Mouse (Mus musculus) liver, embryonic 14.5 days (tissue): ENCODE measurements around the gene Dtymk. TPM values are rescaled to one million over a fixed set of nuclear protein-coding genes. Genes with fewer than 3 reads are reported as not detected.

Experiments used
- ATAC-seq: fragments of 200-750 bp; cut with Nextera tagmentation; 2 replicates; pipeline ENCODE4 v1.8.0; 2017; ENCODE audit warnings: moderate number of reproducible peaks, mild to moderate bottlenecking, moderate library complexity; ENCODE audit not compliant: insufficient read depth
- DNase-seq, 3 experiments: peaks; one replicate each; pipeline ENCODE4 v3.0.0-alpha.2; 2012 to 2013; ENCODE audit warnings: low read depth in 3 of 3, low spot score in 3 of 3
- H3K27ac ChIP-seq: fragments of 300-500 bp; sonication (generic); 2 replicates; pipeline ENCODE4 v1.5.1; 2014; ENCODE audit warnings: moderate library complexity, mild to moderate bottlenecking, control low read depth, inconsistent platforms
- H3K27me3 ChIP-seq: fragments of 300-500 bp; sonication (generic); 2 replicates; pipeline ENCODE4 v1.6.1; 2014; ENCODE audit warnings: mild to moderate bottlenecking, low read length, moderate library complexity; ENCODE audit not compliant: control insufficient read depth, insufficient read depth
- H3K36me3 ChIP-seq: fragments of 300-500 bp; sonication (generic); replicated peaks from 2 replicates; pipeline ENCODE4 v1.6.1; 2014; ENCODE audit warnings: low read depth; ENCODE audit not compliant: control insufficient read depth, insufficient read depth
- H3K4me1 ChIP-seq, 2 experiments: fragments of 200-500 bp in 1 of 2; fragments of 300-500 bp in 1 of 2; sonication (generic) in 1 of 2; replicated peaks; 2 replicates each; pipeline ENCODE4 v1.6.1; 2012 to 2014; ENCODE audit warnings: antibody characterized with exemption in 1 of 2, inconsistent platforms in 1 of 2, low read length in 1 of 2; ENCODE audit not compliant: control insufficient read depth in 2 of 2, insufficient read depth in 2 of 2
- H3K4me2 ChIP-seq: fragments of 300-500 bp; sonication (generic); 2 replicates; pipeline ENCODE4 v1.6.1; 2014; ENCODE audit warnings: low read depth, mild to moderate bottlenecking, control low read depth, moderate library complexity
- H3K4me3 ChIP-seq, 2 experiments: fragments of 200-500 bp in 1 of 2; fragments of 300-500 bp in 1 of 2; sonication (generic) in 1 of 2; 2 replicates each; pipeline ENCODE4 v1.5.1; 2012 to 2014; ENCODE audit warnings: low read depth in 2 of 2, low read length in 2 of 2, mild to moderate bottlenecking in 2 of 2, control low read depth in 1 of 2, inconsistent platforms in 1 of 2, moderate library complexity in 1 of 2; ENCODE audit not compliant: insufficient read depth in 1 of 2
- H3K9ac ChIP-seq: fragments of 300-500 bp; sonication (generic); replicated peaks from 2 replicates; pipeline ENCODE4 v1.6.1; 2014; ENCODE audit warnings: mild to moderate bottlenecking, control low read depth, moderate library complexity
- H3K9me3 ChIP-seq: fragments of 300-500 bp; sonication (generic); 2 replicates; pipeline ENCODE4 v1.6.1; 2016; ENCODE audit warnings: low read length, mixed read lengths; ENCODE audit not compliant: control insufficient read depth
- CTCF ChIP-seq: IDR thresholded peaks from 2 replicates; pipeline ENCODE4 v1.5.1; 2016; ENCODE audit warnings: antibody characterized with exemption, low read depth, control low read depth
- EP300 ChIP-seq: IDR thresholded peaks from 2 replicates; pipeline ENCODE4 v1.6.1; 2016; ENCODE audit warnings: antibody characterized with exemption, low read depth
- WGBS: fragments of 180-500 bp; shearing (Covaris S2); extraction: QIAGEN DNeasy Blood & Tissue Kit; methylation state at CpG from one replicate; pipeline ENCODE4 v1.1.7; 2014; ENCODE audit not compliant: insufficient replicate concordance; 5-methylcytosine and 5-hydroxymethylcytosine counted together
- polyA plus RNA-seq, 2 experiments: library from polyadenylated mRNA; depleted of rRNA in 1 of 2; stranded (reverse) in 1 of 2; unstranded in 1 of 2; fragments of >200 nt; fragmentation: Nextera tagmentation in 1 of 2; extraction: Ambion mirVana in 1 of 2; gene quantifications; 2 replicates each; pipeline versions ENCODE4 v1.2.1 to v1.2.3; 2012 to 2014

The Dtymk gene
- polyA plus RNA-seq, 2 experiments = 128 to 148 TPM

DNA sequence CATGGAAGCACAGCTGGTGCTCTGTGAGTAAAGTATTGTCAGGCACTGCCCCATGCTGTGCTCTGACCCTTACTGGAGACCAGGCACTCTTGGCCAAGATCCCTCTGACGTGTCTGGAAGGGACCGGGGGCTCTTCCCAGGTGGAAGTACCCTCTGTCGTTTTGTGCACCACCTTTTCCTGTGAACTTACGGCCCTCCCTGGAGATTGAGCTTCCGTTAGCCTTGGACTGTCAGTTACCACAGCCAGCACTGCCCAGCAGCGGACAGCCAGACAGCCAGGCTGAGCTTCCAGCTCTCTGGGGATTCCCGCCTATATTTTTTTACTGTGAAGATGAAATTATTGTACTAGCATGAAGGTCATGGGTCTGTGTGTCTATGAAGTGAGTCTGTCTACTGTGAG, 17.0 kb upstream of the Dtymk start:
- Histone ChIP-seq H3K4me3 (no peak overlapping the region), H3K4me2 (no peak overlapping the region), H3K27me3 (no peaks in the 10 kb centered on the region), H3K4me1 (peaks cover 0 to under 1% of the 10 kb centered on the region in 2 experiments; a peak in 2 of 4 replicates), H3K9ac (no peak overlapping the region), H3K9me3 (no peaks in the 10 kb centered on the region), H3K27ac (no peak overlapping the region), H3K36me3 (peaks cover 48% of the 10 kb centered on the region)
- 81% methylated on average over 7 of the region's 7 CpGs for WGBS
- TF ChIP-seq EP300 = no peak
- no peak for TF ChIP-seq CTCF
- no peak for ATAC-seq
- no peak for DNase-seq

DNA sequence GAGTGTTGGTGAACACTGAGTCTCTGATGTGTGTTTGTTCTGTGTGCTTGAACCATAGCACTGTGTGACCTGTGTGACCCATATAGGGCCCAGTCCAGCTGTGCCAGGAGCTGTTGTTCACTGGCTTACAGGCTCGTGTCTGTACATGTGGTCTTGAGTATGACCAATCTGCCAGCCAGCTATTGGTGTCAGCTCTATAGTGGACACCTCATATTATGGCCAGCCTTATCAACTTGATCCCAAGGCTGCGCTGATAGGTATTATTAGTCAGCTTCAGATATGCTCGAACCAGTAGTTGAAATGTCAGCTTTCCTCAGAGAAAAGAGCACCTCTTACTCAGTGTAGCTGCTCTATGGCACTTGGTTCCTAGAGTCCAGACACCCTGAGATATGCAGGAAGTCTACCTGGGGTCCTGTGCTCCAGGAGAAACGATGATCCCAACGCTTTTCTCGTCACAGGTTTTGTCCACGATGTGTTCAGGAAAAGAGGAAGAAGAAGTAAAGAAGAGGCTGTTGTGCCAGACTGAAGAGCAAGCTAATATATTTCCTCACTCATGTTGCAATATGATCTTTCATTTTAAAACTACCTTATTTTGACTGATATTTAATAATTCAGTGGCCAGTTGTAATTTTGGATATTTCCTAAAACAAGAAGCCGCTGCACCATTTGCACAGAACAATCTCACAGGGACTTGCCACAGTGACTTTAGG, 16.2 kb upstream of the Dtymk start:
- peaks cover 56% of the 10 kb centered on the region for H3K36me3 ChIP-seq
- H3K4me1 ChIP-seq = no peaks in the 10 kb centered on the region
- 80% methylated on average over 8 of the region's 8 CpGs for WGBS
- no peak overlapping the region for H3K4me2 ChIP-seq
- no peak for TF ChIP-seq CTCF
- TF ChIP-seq EP300 = no peak
- no peaks in the 10 kb centered on the region for H3K27me3 ChIP-seq
- H3K4me3 ChIP-seq = no peak overlapping the region
- H3K9ac ChIP-seq = no peak overlapping the region
- ATAC-seq = no peak
- no peak for DNase-seq
- no peaks in the 10 kb centered on the region for H3K9me3 ChIP-seq
- H3K27ac ChIP-seq = no peak overlapping the region

DNA sequence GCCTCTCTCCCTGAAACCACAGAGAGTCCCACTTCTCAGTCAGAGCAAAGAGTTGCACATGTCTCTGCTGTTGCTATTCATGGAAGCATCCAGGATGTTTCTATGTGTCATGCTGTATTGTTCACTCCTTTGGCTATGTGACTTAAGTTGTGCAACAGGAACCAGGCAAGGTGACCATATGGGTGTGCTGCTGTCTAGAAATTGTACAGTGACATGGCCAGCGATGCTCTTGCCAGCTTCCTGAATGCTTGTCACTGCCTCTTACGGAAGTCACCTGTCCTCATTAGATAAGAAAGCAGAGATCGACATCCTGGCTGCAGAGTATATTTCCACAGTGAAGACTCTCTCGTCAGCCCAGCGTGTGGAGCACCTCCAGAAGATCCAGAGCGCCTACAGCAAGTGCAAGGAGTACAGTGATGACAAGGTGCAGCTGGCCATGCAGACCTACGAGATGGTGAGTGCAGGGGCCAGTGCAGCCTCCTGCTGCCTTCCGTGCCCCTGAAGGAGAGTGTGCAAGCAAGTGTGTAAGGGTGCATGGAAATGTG, 9.8 kb upstream of the Dtymk start:
- no peaks in the 10 kb centered on the region for H3K9me3 ChIP-seq
- TF ChIP-seq CTCF (no peak), EP300 (no peak)
- H3K4me1 ChIP-seq = no peaks in the 10 kb centered on the region
- H3K36me3 ChIP-seq = peaks cover 65% of the 10 kb centered on the region
- no peak overlapping the region for H3K27ac ChIP-seq
- no peak overlapping the region for H3K4me2 ChIP-seq
- no peak overlapping the region for H3K9ac ChIP-seq
- DNase-seq (no peak), ATAC-seq (no peak)
- 62% methylated on average over 8 of the region's 8 CpGs for whole genome bisulfite sequencing
- no peak overlapping the region for H3K4me3 ChIP-seq
- H3K27me3 ChIP-seq = no peaks in the 10 kb centered on the region

DNA sequence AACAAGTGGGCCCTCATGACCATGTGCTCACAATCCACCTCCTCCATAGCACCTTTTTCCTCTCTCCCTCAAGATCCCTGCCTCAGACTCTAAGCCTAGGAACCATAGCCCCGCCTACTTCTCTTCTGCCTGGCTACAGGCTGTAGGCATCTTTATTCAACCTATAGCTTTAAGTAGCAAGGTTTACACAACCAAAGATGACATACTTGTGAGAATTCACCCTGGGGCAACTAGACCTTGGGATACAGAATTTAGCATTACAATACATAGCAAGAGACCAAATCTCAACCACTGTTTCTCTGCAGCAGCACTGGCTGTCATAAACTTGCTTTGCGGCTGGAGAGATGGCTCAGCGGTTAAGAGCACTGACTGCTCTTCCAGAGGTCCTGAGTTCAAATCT, 8.3 kb upstream of the Dtymk start:
- Histone ChIP-seq H3K4me3 (no peak overlapping the region), H3K9ac (no peak overlapping the region), H3K27me3 (no peaks in the 10 kb centered on the region), H3K27ac (no peak overlapping the region), H3K4me2 (no peak overlapping the region), H3K36me3 (peaks cover 60% of the 10 kb centered on the region), H3K9me3 (no peaks in the 10 kb centered on the region), H3K4me1 (peaks cover 9 to 10% of the 10 kb centered on the region in 2 experiments)
- DNase-seq (no peak), ATAC-seq (no peak)
- TF ChIP-seq EP300 (no peak), CTCF (no peak)
- WGBS = 75% methylated on average over 3 of the region's 3 CpGs

DNA sequence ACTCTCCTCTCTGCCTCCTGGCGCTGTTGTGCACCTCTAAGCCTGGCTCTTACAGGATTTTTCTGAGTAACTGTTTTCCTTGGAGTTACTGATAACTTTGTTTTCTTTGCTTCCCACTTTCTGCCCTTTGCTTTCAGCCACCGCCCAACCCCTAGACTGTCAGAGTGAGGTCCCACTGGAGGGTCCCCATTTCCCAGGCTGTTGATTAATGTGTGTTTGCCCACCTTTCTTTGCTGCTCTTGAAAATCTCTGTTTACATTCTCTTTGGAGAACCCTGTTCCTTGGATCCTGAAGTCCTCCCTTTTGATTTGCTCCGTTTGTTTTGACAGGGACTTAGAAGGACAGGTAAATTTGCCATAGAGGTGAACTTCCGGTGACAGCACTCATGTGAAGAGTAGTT, 7.1 kb upstream of the Dtymk start:
- no peak overlapping the region for H3K4me2 ChIP-seq
- no peak overlapping the region for H3K27ac ChIP-seq
- H3K4me1 ChIP-seq = peaks cover 17% of the 10 kb centered on the region in 2 experiments
- TF ChIP-seq CTCF = no peak
- no peak for TF ChIP-seq EP300
- DNase-seq (no peak), ATAC-seq (no peak)
- no peaks in the 10 kb centered on the region for H3K9me3 ChIP-seq
- H3K4me3 ChIP-seq = no peak overlapping the region
- H3K36me3 ChIP-seq = peaks cover 50% of the 10 kb centered on the region
- H3K27me3 ChIP-seq = no peaks in the 10 kb centered on the region
- WGBS = 80% methylated on average over 4 of the region's 4 CpGs
- no peak overlapping the region for H3K9ac ChIP-seq
